Mouse (Mus musculus): ENCODE results near the gene Cdk11b. TPM values are rescaled to one million over a fixed set of nuclear protein-coding genes. Genes with fewer than 3 reads are reported as not detected.

Gene Cdk11b
- total RNA-seq, 2 experiments from 2014 or later: 29.2 to 30.3 TPM

Other genes with a start within 250 kb of the Cdk11b start
- gene Gabrd, start 226.7 kb upstream of the Cdk11b start, total RNA-seq (2021): not detected
- gene Cfap74, start 215.7 kb upstream of the Cdk11b start, total RNA-seq (2021): under 1 TPM in 1 of 2 experiments, not detected in 1; 0.36 TPM
- 1 to 10 TPM; 7.1 to 8.1 TPM for gene Tmem52, start 155.7 kb upstream of the Cdk11b start, total RNA-seq (2021)
- 100 to 1,000 TPM; 166 to 196 TPM for gene Gnb1, start 133.5 kb upstream of the Cdk11b start, total RNA-seq (2021)
- 10 to 100 TPM; 36.6 to 37.3 TPM for gene Nadk, start 62.5 kb upstream of the Cdk11b start, total RNA-seq (2021)
- gene Slc35e2, start 23.4 kb upstream of the Cdk11b start, total RNA-seq (2021): 1 to 10 TPM; 7.8 to 7.9 TPM
- gene Gm10563, start 20.6 kb downstream of the Cdk11b start, total RNA-seq (2021): not detected
- 1 to 10 TPM; 8.5 to 8.6 TPM for gene Mmp23, start 28.5 kb downstream of the Cdk11b start, total RNA-seq (2021)
- gene Mib2, start 44.3 kb downstream of the Cdk11b start, total RNA-seq (2021): 10 to 100 TPM; 23.0 to 28.0 TPM
- 1 to 10 TPM; 1.2 TPM for gene Fndc10, start 69.5 kb downstream of the Cdk11b start, total RNA-seq (2021)
- gene Ssu72, start 79.9 kb downstream of the Cdk11b start, total RNA-seq (2021): 10 to 100 TPM; 41.8 to 44.6 TPM
- under 1 TPM; 0.60 to 0.87 TPM for gene Tmem240, start 109.9 kb downstream of the Cdk11b start, total RNA-seq (2021)
- gene Atad3a, start 136.2 kb downstream of the Cdk11b start, total RNA-seq (2021): 10 to 100 TPM; 49.6 to 50.3 TPM
- gene Vwa1, start 149.8 kb downstream of the Cdk11b start, total RNA-seq (2021): 1 to 10 TPM; 7.9 to 9.4 TPM
- under 1 TPM; 0.75 to 0.84 TPM for gene Tmem88b, start 161.0 kb downstream of the Cdk11b start, total RNA-seq (2021)
- gene Ankrd65, start 165.6 kb downstream of the Cdk11b start, total RNA-seq (2021): not detected
- gene Mrpl20, start 178.0 kb downstream of the Cdk11b start, total RNA-seq (2021): 10 to 100 TPM; 75.0 to 78.0 TPM
- gene Ccnl2, start 187.6 kb downstream of the Cdk11b start, total RNA-seq (2021): 10 to 100 TPM; 35.6 to 37.8 TPM
- 100 to 1,000 TPM; 108 to 109 TPM for gene Aurkaip1, start 206.4 kb downstream of the Cdk11b start, total RNA-seq (2021)
- 10 to 100 TPM; 30.5 to 33.0 TPM for gene Mxra8, start 214.8 kb downstream of the Cdk11b start, total RNA-seq (2021)
- 10 to 100 TPM; 43.3 to 44.3 TPM for gene Dvl1, start 222.5 kb downstream of the Cdk11b start, total RNA-seq (2021)
- gene Tas1r3, start 238.5 kb downstream of the Cdk11b start, total RNA-seq (2021): under 1 TPM; 0.14 to 0.26 TPM
- 10 to 100 TPM in 1 of 2 experiments, 1 to 10 TPM in 1; 8.1 to 10.5 TPM for gene Cptp, start 244.6 kb downstream of the Cdk11b start, total RNA-seq (2021)
- 10 to 100 TPM; 15.9 to 17.5 TPM for gene Ints11, start 244.7 kb downstream of the Cdk11b start, total RNA-seq (2021)

Data from heart, postnatal 25 days (tissue).